Mouse (Mus musculus) midbrain, embryonic 11.5 days (tissue): ENCODE data around the gene Dnah5. TPM values are rescaled to one million over a fixed set of nuclear protein-coding genes. Genes with fewer than 3 reads are reported as not detected.

Experiments used
- ATAC-seq: fragments of 200-750 bp; cut with Nextera tagmentation; 2 replicates; pipeline ENCODE4 v1.8.0; 2017; ENCODE audit warnings: moderate TSS enrichment, moderate library complexity; ENCODE audit not compliant: low FRiP score
- DNase-seq: peaks from one replicate; pipeline ENCODE4 v3.0.0; 2015; ENCODE audit warnings: low spot score; ENCODE audit errors: missing footprints
- H3K27ac ChIP-seq: fragments of 300-500 bp; sonication (generic); 2 replicates; pipeline ENCODE4 v1.5.1; 2014; ENCODE audit warnings: low read depth, low read length
- H3K27me3 ChIP-seq: fragments of 300-500 bp; sonication (generic); 2 replicates; pipeline ENCODE4 v1.6.1; 2014; ENCODE audit warnings: mild to moderate bottlenecking, low read length, moderate library complexity, mixed read lengths; ENCODE audit not compliant: control insufficient read depth, insufficient read depth
- H3K36me3 ChIP-seq: fragments of 300-500 bp; sonication (generic); 2 replicates; pipeline ENCODE4 v1.6.1; 2014; ENCODE audit warnings: mild to moderate bottlenecking, low read length, moderate library complexity, mixed read lengths; ENCODE audit not compliant: control insufficient read depth, insufficient read depth
- H3K4me1 ChIP-seq: fragments of 300-500 bp; sonication (generic); 2 replicates; pipeline ENCODE4 v1.6.1; 2014; ENCODE audit warnings: low read length; ENCODE audit not compliant: control insufficient read depth, insufficient read depth
- H3K4me2 ChIP-seq: fragments of 300-500 bp; sonication (generic); 2 replicates; pipeline ENCODE4 v1.6.1; 2014; ENCODE audit warnings: mild to moderate bottlenecking, moderate library complexity
- H3K4me3 ChIP-seq: fragments of 300-500 bp; sonication (generic); 2 replicates; pipeline ENCODE4 v1.5.1; 2014; ENCODE audit warnings: low read depth, low read length
- H3K9ac ChIP-seq: fragments of 300-500 bp; sonication (generic); 2 replicates; pipeline ENCODE4 v1.6.1; 2014; ENCODE audit warnings: low read length
- H3K9me3 ChIP-seq: fragments of 300-500 bp; sonication (generic); 2 replicates; pipeline ENCODE4 v1.6.1; 2016; ENCODE audit warnings: low read length; ENCODE audit not compliant: control insufficient read depth
- WGBS: fragments of 180-500 bp; shearing (Covaris S2); extraction: QIAGEN DNeasy Blood & Tissue Kit; methylation state at CpG from one replicate; pipeline ENCODE4 v1.1.7; 2014; 5-methylcytosine and 5-hydroxymethylcytosine counted together
- polyA plus RNA-seq: library from polyadenylated mRNA; unstranded; fragments of >200 nt; fragmentation: Nextera tagmentation; extraction: Ambion mirVana; gene quantifications from 2 replicates; pipeline ENCODE4 v1.2.1, GENCODE M21; 2014

Gene Dnah5
- polyA plus RNA-seq, 1 experiment from 2014 or later, result 0.33 TPM

DNA sequence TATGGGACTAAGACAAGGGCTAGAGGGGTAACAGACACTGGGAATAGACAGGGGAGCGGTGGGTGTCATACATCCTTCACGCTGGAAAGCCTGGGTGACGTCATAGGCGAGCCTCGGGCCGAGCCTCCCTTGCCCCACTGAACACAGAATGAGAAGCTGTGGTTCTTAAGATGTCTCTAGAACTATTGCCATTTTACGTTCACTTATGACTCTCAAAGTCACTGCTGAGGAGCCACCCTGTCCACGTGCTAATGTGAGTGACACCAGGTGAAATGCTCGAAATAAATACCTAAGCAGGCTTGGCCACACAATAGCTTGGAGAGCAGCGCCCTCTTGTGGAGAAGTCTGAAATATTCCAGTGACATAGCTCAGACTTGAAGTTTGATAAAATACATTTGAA is 21.7 kb upstream of the Dnah5 start:
- Histone ChIP-seq H3K9ac (no peak overlapping the region), H3K4me1 (no peaks in the 10 kb centered on the region), H3K9me3 (no peaks in the 10 kb centered on the region), H3K27ac (no peak overlapping the region), H3K36me3 (no peaks in the 10 kb centered on the region), H3K27me3 (no peaks in the 10 kb centered on the region), H3K4me3 (peak overlapping the region; percentile 25; the same call in 1 of the 2 replicates), H3K4me2 (peak overlapping the region; percentile 47)
- ATAC-seq, result peak; percentile 85
- WGBS, result 26% methylated on average over 10 of the region's 10 CpGs
- peak; percentile 98 for DNase-seq

GRCm38 (mm10) chr15:28182567-28182966 is 21.0 kb upstream of the Dnah5 start:
- Histone ChIP-seq H3K4me1 (no peaks in the 10 kb centered on the region), H3K36me3 (no peaks in the 10 kb centered on the region), H3K27ac (no peak overlapping the region), H3K9me3 (no peaks in the 10 kb centered on the region), H3K4me3 (no peak overlapping the region), H3K4me2 (no peak overlapping the region), H3K27me3 (no peaks in the 10 kb centered on the region), H3K9ac (no peak overlapping the region)
- no peak for DNase-seq
- ATAC-seq, result peak; percentile 29; the same call in 1 of the 2 replicates
- 55% methylated on average over 3 of the region's 3 CpGs for WGBS

DNA sequence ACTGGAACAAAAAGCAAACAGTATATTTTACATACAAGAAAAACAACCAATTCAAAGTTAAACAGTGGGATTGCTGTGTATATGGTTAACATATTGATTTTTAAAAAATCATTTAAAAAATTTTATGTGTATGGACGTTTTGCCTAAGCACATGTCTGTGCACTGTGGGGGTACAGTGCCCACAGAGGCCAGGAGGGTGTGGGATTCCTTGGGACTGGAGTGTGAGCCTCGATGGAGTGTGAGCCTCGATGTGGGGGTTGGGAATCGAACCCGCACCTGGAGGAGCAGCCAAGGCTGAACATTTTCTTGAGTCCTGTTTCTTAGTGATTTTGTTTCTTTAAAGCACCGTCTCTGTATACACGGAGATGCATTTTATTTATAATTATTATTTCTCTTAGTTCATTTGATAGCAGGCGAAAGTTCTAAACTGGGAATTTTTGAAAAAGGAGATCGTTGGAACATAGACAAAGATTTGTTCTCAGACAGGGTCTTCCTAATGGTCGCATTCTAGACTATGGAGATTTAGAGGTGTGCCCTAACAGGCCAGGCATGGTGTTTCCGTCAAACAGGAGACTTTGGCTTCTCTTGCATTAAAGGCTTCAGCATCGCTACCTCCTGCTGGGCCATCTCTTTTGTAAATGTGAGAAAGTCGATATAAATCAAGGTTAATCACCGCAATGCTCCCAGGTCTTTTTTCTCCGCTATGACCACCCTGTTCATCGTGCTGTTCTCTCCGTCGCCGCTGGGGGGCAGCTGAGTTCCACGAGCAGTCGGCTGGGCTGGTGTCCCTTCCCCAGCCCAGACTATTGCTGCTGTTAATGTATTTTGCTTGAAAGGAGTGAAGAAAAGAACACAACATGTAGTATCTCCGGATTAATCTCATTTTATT is 15.8 kb upstream of the Dnah5 start:
- Histone ChIP-seq H3K4me2 (no peak overlapping the region), H3K9me3 (no peaks in the 10 kb centered on the region), H3K27ac (no peak overlapping the region), H3K36me3 (no peaks in the 10 kb centered on the region), H3K9ac (no peak overlapping the region), H3K4me3 (no peak overlapping the region), H3K27me3 (no peaks in the 10 kb centered on the region), H3K4me1 (no peaks in the 10 kb centered on the region)
- ATAC-seq (peak; percentile 79), DNase-seq (peak; percentile 94)
- WGBS, result 26% methylated on average over 22 of the region's 22 CpGs

DNA sequence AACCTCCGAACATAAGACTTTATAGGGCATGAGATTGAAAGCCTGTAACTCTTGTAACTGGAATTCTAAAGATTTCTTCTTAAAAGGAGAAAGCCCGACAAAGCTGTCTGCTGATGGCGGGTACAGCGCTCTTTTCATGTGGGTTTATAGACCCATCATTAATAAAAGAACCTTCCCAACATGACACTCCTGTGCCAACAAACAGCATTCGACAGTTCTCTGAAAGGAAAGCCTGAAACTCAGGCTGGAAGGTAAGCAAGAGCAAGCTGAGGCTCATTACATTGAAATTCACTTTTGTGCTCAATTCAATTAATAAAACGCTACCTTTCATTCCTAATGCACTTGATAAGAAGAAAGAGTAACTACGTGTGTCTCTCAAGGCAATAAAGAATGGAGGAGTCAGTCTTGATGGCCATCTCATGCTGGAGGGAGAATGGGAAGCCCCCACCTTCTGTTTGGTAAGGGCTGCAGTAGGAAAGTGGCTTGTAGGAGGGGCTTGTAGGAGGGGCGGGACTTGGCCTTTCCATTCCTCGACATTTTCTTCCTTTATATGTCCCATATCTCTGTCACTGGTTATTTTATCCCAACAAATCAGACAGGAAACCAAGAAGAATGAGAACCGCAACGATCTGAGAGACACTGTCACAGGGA is 15.1 kb upstream of the Dnah5 start:
- ATAC-seq (peak; percentile 65), DNase-seq (no peak)
- Histone ChIP-seq H3K9ac (no peak overlapping the region), H3K4me1 (no peaks in the 10 kb centered on the region), H3K9me3 (no peaks in the 10 kb centered on the region), H3K27me3 (no peaks in the 10 kb centered on the region), H3K27ac (no peak overlapping the region), H3K4me2 (no peak overlapping the region), H3K4me3 (no peak overlapping the region), H3K36me3 (no peaks in the 10 kb centered on the region)
- WGBS, result 75% methylated on average over 11 of the region's 11 CpGs

DNA sequence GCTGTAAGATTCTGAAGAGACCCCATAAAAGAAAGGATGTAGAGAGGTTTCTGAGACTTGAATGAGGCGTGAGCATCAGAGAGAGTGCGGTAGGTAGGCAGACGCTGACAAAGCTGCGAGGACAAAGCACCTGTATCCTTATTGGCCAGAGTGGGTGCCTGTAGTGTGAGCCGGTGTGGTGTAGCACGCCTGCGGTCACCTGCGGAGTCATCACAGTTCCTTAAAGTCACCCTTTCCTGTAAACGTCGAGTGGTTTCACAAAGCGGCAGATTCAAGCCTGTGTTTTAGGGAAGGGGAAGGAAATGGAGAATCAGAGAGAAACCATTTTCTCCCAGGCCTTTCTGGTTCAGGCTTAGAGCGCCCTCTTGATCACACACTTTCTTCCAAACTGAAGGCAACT is 13.9 kb upstream of the Dnah5 start:
- ATAC-seq (no peak), DNase-seq (no peak)
- no peak overlapping the region for H3K27ac ChIP-seq
- H3K36me3 ChIP-seq, result no peaks in the 10 kb centered on the region
- no peak overlapping the region for H3K4me2 ChIP-seq
- H3K4me3 ChIP-seq, result no peak overlapping the region
- H3K27me3 ChIP-seq, result no peaks in the 10 kb centered on the region
- no peaks in the 10 kb centered on the region for H3K4me1 ChIP-seq
- H3K9me3 ChIP-seq, result no peaks in the 10 kb centered on the region
- 37% methylated on average over 12 of the region's 12 CpGs for WGBS
- H3K9ac ChIP-seq, result no peak overlapping the region

GRCm38 (mm10) chr15:28198609-28199008 is 4.9 kb upstream of the Dnah5 start:
- Histone ChIP-seq H3K27ac (no peak overlapping the region), H3K4me1 (no peaks in the 10 kb centered on the region), H3K4me2 (no peak overlapping the region), H3K4me3 (no peak overlapping the region), H3K9me3 (no peaks in the 10 kb centered on the region), H3K36me3 (no peaks in the 10 kb centered on the region), H3K9ac (no peak overlapping the region), H3K27me3 (no peaks in the 10 kb centered on the region)
- DNase-seq (no peak), ATAC-seq (no peak)
- 63% methylated on average over 4 of the region's 4 CpGs for WGBS

- DNase-seq (no peak), ATAC-seq (no peak)
- no peak overlapping the region for H3K27ac ChIP-seq
- H3K4me2 ChIP-seq, result no peak overlapping the region
- H3K9ac ChIP-seq, result no peak overlapping the region
- no peaks in the 10 kb centered on the region for H3K4me1 ChIP-seq
- no peaks in the 10 kb centered on the region for H3K27me3 ChIP-seq
- no peaks in the 10 kb centered on the region for H3K9me3 ChIP-seq
- H3K4me3 ChIP-seq, result no peak overlapping the region
- 85% methylated on average over 3 of the region's 3 CpGs for WGBS
- no peaks in the 10 kb centered on the region for H3K36me3 ChIP-seq
These were observed 1.1 kb downstream of the Dnah5 start for GRCm38 (mm10) chr15:28204626-28205025.

GRCm38 (mm10) chr15:28207545-28207944 is 4.0 kb downstream of the Dnah5 start:
- Histone ChIP-seq H3K4me1 (no peaks in the 10 kb centered on the region), H3K36me3 (no peaks in the 10 kb centered on the region), H3K27me3 (no peaks in the 10 kb centered on the region), H3K27ac (no peak overlapping the region), H3K9ac (no peak overlapping the region), H3K9me3 (no peaks in the 10 kb centered on the region), H3K4me3 (no peak overlapping the region), H3K4me2 (no peak overlapping the region)
- no peak for ATAC-seq
- no peak for DNase-seq
- WGBS, result 60% methylated on average over 2 of the region's 2 CpGs

- no peak overlapping the region for H3K4me2 ChIP-seq
- H3K36me3 ChIP-seq, result no peaks in the 10 kb centered on the region
- H3K27me3 ChIP-seq, result no peaks in the 10 kb centered on the region; the same call in 1 of the 2 replicates
- H3K27ac ChIP-seq, result no peak overlapping the region
- H3K4me3 ChIP-seq, result no peak overlapping the region
- 92% methylated on average over 5 of the region's 5 CpGs for WGBS
- H3K9ac ChIP-seq, result no peak overlapping the region
- no peak for DNase-seq
- no peak for ATAC-seq
- no peaks in the 10 kb centered on the region for H3K9me3 ChIP-seq
- no peaks in the 10 kb centered on the region for H3K4me1 ChIP-seq
These were observed 9.5 kb downstream of the Dnah5 start for GRCm38 (mm10) chr15:28213057-28213456.
